Mouse (Mus musculus): Measurements from ENCODE around the gene Sowaha. TPM values are rescaled to one million over a fixed set of nuclear protein-coding genes. Genes with fewer than 3 reads are reported as not detected.

Gene Sowaha
- polyA plus RNA-seq, 1 experiment from 2014 or later: 0.18 TPM

GRCm38 (mm10) chr11:53493243-53493955 is 13.3 kb upstream of the Sowaha start:
- ATAC-seq (replicated peaks; ENCODE audit: extremely low read depth, insufficient read depth, low FRiP score): no peak
- Histone ChIP-seq H3K4me3 (ENCODE audit: low read length) (no peak overlapping the region), H3K9ac (ENCODE audit: low read length) (no peak overlapping the region), H3K36me3 (ENCODE audit: control insufficient read depth, insufficient read depth) (no peaks in the 10 kb centered on the region), H3K9me3 (replicated peaks; ENCODE audit: control insufficient read depth, low read length) (0 out of 2 replicates have a peak, but pooled peaks cover 2% of the 10 kb centered on the region), H3K4me2 (ENCODE audit: low read depth, low read length) (no peak overlapping the region), H3K4me1 (ENCODE audit: control insufficient read depth, insufficient read depth, low read length) (no peaks in the 10 kb centered on the region), H3K27ac (ENCODE audit: low read length) (no peak overlapping the region), H3K27me3 (ENCODE audit: control insufficient read depth, insufficient read depth, low read length) (no peaks in the 10 kb centered on the region)
- 38% methylated on average over 3 of the region's 3 CpGs for WGBS

DNA sequence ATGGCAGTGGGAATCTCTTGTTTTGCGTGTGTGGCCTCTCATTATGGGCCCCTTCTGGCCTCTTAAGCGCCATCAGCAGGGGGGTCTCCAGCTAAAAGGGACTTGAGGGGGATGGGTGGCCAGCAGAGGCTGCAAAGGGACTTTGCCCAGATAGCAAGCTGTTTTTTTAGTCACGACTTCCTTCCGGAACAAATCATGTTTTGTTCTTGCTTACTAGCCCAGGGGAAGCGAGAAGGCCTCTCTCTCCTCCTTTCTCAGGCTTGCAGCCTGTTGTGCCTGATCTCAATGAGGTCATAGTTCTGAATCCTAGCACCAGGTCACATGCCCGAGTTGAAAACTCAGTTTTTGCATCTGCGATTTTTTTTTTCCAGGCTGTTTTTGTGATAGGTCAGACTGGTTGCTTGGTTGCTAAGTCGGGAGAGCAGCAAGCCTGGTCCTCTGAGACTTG is 11.9 kb upstream of the Sowaha start:
- H3K27ac ChIP-seq (ENCODE audit: low read length): peak overlapping the region; percentile 4; the same call in 1 of the 2 replicates
- no peak for ATAC-seq (replicated peaks; ENCODE audit: extremely low read depth, insufficient read depth, low FRiP score)
- H3K4me1 ChIP-seq (ENCODE audit: control insufficient read depth, insufficient read depth, low read length): peaks cover 5% of the 10 kb centered on the region
- H3K36me3 ChIP-seq (ENCODE audit: control insufficient read depth, insufficient read depth): no peaks in the 10 kb centered on the region
- WGBS: 31% methylated on average over 8 of the region's 8 CpGs
- H3K4me3 ChIP-seq (ENCODE audit: low read length): no peak overlapping the region
- 0 out of 2 replicates have a peak, but pooled peaks cover 2% of the 10 kb centered on the region for H3K9me3 ChIP-seq (replicated peaks; ENCODE audit: control insufficient read depth, low read length)
- peaks cover 2% of the 10 kb centered on the region; the same call in 1 of the 2 replicates for H3K27me3 ChIP-seq (ENCODE audit: control insufficient read depth, insufficient read depth, low read length)
- H3K9ac ChIP-seq (ENCODE audit: low read length): peak overlapping the region; percentile 1; the same call in 1 of the 2 replicates
- H3K4me2 ChIP-seq (ENCODE audit: low read depth, low read length): no peak overlapping the region

GRCm38 (mm10) chr11:53489421-53489820 is 9.3 kb upstream of the Sowaha start:
- Histone ChIP-seq H3K27me3 (ENCODE audit: control insufficient read depth, insufficient read depth, low read length) (peaks cover 5% of the 10 kb centered on the region), H3K27ac (ENCODE audit: low read length) (no peak overlapping the region), H3K36me3 (ENCODE audit: control insufficient read depth, insufficient read depth) (no peaks in the 10 kb centered on the region), H3K4me2 (ENCODE audit: low read depth, low read length) (no peak overlapping the region), H3K4me1 (ENCODE audit: control insufficient read depth, insufficient read depth, low read length) (peaks cover 6% of the 10 kb centered on the region), H3K4me3 (ENCODE audit: low read length) (no peak overlapping the region), H3K9ac (ENCODE audit: low read length) (no peak overlapping the region), H3K9me3 (replicated peaks; ENCODE audit: control insufficient read depth, low read length) (0 out of 2 replicates have a peak, but pooled peaks cover 2% of the 10 kb centered on the region)
- ATAC-seq (replicated peaks; ENCODE audit: extremely low read depth, insufficient read depth, low FRiP score): no peak
- WGBS: 89% methylated on average over 9 of the region's 9 CpGs

DNA sequence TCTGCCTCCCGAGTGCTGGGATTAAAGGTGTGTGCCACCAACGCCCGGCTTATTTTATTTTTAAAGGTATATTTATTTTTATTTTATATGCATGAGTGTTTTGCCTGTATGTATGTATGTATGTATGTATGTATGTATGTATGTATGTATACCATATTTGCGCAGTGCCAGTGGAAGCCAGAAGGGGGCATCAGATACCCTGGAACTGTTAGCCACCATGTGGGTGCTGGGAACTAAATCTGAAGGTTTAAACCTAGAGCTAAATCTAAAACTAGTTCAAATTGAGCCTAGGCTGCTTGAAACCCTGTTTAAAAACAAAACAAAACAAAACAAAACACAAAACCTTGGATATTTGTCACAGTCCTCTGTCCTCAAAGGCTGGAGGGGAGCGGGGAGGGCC is 8.9 kb upstream of the Sowaha start:
- Histone ChIP-seq H3K36me3 (ENCODE audit: control insufficient read depth, insufficient read depth) (no peaks in the 10 kb centered on the region), H3K4me1 (ENCODE audit: control insufficient read depth, insufficient read depth, low read length) (peaks cover 6% of the 10 kb centered on the region), H3K27me3 (ENCODE audit: control insufficient read depth, insufficient read depth, low read length) (peaks cover 5% of the 10 kb centered on the region), H3K9ac (ENCODE audit: low read length) (no peak overlapping the region), H3K4me2 (ENCODE audit: low read depth, low read length) (no peak overlapping the region), H3K4me3 (ENCODE audit: low read length) (no peak overlapping the region), H3K27ac (ENCODE audit: low read length) (no peak overlapping the region), H3K9me3 (replicated peaks; ENCODE audit: control insufficient read depth, low read length) (0 out of 2 replicates have a peak, but pooled peaks cover 2% of the 10 kb centered on the region)
- 97% methylated on average over 5 of the region's 5 CpGs for WGBS
- ATAC-seq (replicated peaks; ENCODE audit: extremely low read depth, insufficient read depth, low FRiP score): no peak

DNA sequence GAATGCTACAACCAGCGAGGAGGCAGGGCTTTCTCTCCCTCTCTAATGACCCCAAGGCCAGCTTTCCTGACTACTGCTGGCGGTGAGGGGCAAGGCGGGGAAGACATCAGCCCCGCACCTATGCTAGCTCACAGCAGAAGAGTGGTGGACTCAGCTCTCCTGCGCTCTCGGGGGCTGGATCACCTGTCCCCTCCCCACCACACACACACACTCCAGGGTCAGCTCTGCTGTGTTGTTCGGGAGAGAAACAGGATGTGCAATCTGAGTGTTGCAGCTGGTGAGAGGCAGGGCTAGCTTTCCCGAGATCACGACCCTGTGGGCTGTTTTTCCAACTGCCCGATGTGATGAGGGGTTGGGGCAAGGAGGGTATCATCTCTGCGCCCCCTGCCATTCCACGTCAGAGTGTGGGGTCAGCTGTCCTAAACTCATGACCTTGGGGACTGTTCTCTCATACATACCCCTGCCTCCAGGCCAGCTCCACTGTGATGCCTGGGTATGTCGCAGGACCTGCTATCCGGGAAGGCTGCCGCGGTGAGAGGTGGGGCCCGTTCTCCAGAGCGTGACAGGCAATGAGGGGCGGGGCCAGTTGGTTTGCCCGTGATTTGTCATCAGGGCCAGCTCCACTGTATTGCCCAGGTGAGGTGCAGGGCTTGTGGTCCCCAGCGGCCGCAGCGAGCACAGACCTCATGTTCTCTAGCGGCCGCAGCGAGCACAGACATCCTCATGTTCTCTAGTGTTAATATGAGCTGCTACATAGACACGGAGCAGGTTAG is 6.9 kb upstream of the Sowaha start:
- H3K27ac ChIP-seq (ENCODE audit: low read length): no peak overlapping the region
- 0 out of 2 replicates have a peak, but pooled peaks cover 2% of the 10 kb centered on the region for H3K9me3 ChIP-seq (replicated peaks; ENCODE audit: control insufficient read depth, low read length)
- H3K4me3 ChIP-seq (ENCODE audit: low read length): peak overlapping the region; percentile 35
- no peak overlapping the region for H3K9ac ChIP-seq (ENCODE audit: low read length)
- no peaks in the 10 kb centered on the region for H3K36me3 ChIP-seq (ENCODE audit: control insufficient read depth, insufficient read depth)
- H3K4me1 ChIP-seq (ENCODE audit: control insufficient read depth, insufficient read depth, low read length): peaks cover 6% of the 10 kb centered on the region
- ATAC-seq (replicated peaks; ENCODE audit: extremely low read depth, insufficient read depth, low FRiP score): no peak
- 11% methylated on average over 27 of the region's 27 CpGs for WGBS
- H3K27me3 ChIP-seq (ENCODE audit: control insufficient read depth, insufficient read depth, low read length): peaks cover 5% of the 10 kb centered on the region
- H3K4me2 ChIP-seq (ENCODE audit: low read depth, low read length): peak overlapping the region; percentile 60

GRCm38 (mm10) chr11:53486351-53486750 is 6.3 kb upstream of the Sowaha start:
- no peak overlapping the region for H3K27ac ChIP-seq (ENCODE audit: low read length)
- H3K4me1 ChIP-seq (ENCODE audit: control insufficient read depth, insufficient read depth, low read length): peaks cover 6% of the 10 kb centered on the region
- peaks cover 5% of the 10 kb centered on the region for H3K27me3 ChIP-seq (ENCODE audit: control insufficient read depth, insufficient read depth, low read length)
- 76% methylated on average over 3 of the region's 3 CpGs for WGBS
- no peak overlapping the region for H3K4me2 ChIP-seq (ENCODE audit: low read depth, low read length)
- no peak for ATAC-seq (replicated peaks; ENCODE audit: extremely low read depth, insufficient read depth, low FRiP score)
- H3K4me3 ChIP-seq (ENCODE audit: low read length): no peak overlapping the region
- H3K36me3 ChIP-seq (ENCODE audit: control insufficient read depth, insufficient read depth): no peaks in the 10 kb centered on the region
- H3K9ac ChIP-seq (ENCODE audit: low read length): no peak overlapping the region
- 0 out of 2 replicates have a peak, but pooled peaks cover 2% of the 10 kb centered on the region for H3K9me3 ChIP-seq (replicated peaks; ENCODE audit: control insufficient read depth, low read length)

DNA sequence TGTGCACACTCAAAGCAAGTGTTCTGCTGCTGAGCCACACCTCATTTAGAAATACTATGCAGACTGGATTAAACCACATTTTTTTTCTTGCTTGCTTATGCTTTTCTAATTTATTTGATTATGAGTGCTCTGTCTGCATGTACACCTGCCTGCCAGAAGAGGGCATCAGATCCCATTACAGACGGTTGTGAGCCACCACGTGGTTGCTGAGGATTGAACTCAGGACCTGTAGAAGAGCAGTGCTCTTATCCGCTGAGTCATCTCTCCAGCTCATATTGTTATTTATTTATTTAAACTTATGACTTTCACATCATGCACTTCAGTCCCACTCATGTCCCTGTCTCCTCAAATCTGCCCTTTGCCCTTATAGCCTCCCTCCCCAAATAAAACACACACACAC is 5.6 kb upstream of the Sowaha start:
- no peak for ATAC-seq (replicated peaks; ENCODE audit: extremely low read depth, insufficient read depth, low FRiP score)
- no peak overlapping the region for H3K4me3 ChIP-seq (ENCODE audit: low read length)
- H3K27ac ChIP-seq (ENCODE audit: low read length): no peak overlapping the region
- H3K36me3 ChIP-seq (ENCODE audit: control insufficient read depth, insufficient read depth): no peaks in the 10 kb centered on the region
- H3K9ac ChIP-seq (ENCODE audit: low read length): no peak overlapping the region
- 0 out of 2 replicates have a peak, but pooled peaks cover 2% of the 10 kb centered on the region for H3K9me3 ChIP-seq (replicated peaks; ENCODE audit: control insufficient read depth, low read length)
- 49% methylated on average over 3 of the region's 3 CpGs for whole genome bisulfite sequencing
- peaks cover 5% of the 10 kb centered on the region for H3K27me3 ChIP-seq (ENCODE audit: control insufficient read depth, insufficient read depth, low read length)
- H3K4me2 ChIP-seq (ENCODE audit: low read depth, low read length): no peak overlapping the region
- peaks cover 6% of the 10 kb centered on the region for H3K4me1 ChIP-seq (ENCODE audit: control insufficient read depth, insufficient read depth, low read length)

DNA sequence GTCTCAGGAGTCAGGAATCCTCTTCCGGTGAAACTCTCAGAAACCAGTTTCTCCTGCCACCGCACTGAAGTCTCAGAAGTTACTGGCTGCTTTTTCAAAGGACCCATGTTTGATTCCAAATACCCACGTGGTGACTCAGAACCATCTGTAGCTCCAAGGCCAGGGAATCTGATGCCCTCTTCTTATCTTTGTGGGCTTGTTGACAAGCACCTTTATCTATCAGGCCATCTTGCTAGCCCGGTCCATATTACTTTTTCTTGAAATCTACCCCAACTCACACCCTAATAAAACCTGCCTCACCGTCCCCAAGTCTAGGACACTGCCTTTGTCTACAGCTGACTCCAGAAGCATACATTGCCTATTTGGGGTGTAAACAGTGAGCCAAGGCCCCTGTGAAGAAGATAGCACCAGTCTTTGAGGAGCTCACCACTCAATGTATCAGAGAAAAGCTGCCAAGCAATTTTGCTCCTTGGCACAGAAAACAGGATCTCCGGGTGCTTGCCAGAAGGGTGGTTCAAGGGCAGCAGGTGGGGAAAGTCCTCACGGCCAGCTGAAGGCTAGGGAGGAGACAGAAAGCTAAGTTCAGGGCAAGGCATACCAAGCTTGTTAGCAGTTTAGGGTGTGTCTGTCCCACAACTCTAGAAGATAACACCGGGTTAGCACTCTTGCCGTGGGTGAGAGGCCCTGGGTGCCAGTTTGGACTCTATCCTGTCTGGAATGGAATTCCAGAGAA is 3.3 kb upstream of the Sowaha start:
- no peaks in the 10 kb centered on the region for H3K36me3 ChIP-seq (ENCODE audit: control insufficient read depth, insufficient read depth)
- H3K9me3 ChIP-seq (replicated peaks; ENCODE audit: control insufficient read depth, low read length): peaks cover 3% of the 10 kb centered on the region; the same call in 1 of the 2 replicates
- no peak overlapping the region for H3K27ac ChIP-seq (ENCODE audit: low read length)
- WGBS: 55% methylated on average over 9 of the region's 9 CpGs
- peaks cover 6% of the 10 kb centered on the region for H3K4me1 ChIP-seq (ENCODE audit: control insufficient read depth, insufficient read depth, low read length)
- no peak for ATAC-seq (replicated peaks; ENCODE audit: extremely low read depth, insufficient read depth, low FRiP score)
- H3K4me2 ChIP-seq (ENCODE audit: low read depth, low read length): no peak overlapping the region
- no peak overlapping the region for H3K9ac ChIP-seq (ENCODE audit: low read length)
- no peak overlapping the region for H3K4me3 ChIP-seq (ENCODE audit: low read length)
- H3K27me3 ChIP-seq (ENCODE audit: control insufficient read depth, insufficient read depth, low read length): peaks cover 27% of the 10 kb centered on the region
